Mouse (Mus musculus) liver, embryonic 16.5 days (tissue): Measurements from ENCODE around the gene Nomo1. TPM values are rescaled to one million over a fixed set of nuclear protein-coding genes. Genes with fewer than 3 reads are reported as not detected.

ENCODE experiments used
- ATAC-seq: fragments of 200-750 bp; cut with Nextera tagmentation; 2 replicates; pipeline ENCODE4 v1.8.0; 2017; ENCODE audit warnings: low read depth, mild to moderate bottlenecking, moderate number of reproducible peaks, moderate library complexity
- H3K27ac ChIP-seq: fragments of 300-500 bp; sonication (generic); 2 replicates; pipeline ENCODE4 v1.5.1; 2014; ENCODE audit warnings: mild to moderate bottlenecking, low read length
- H3K27me3 ChIP-seq: fragments of 300-500 bp; sonication (generic); 2 replicates; pipeline ENCODE4 v1.6.1; 2014; ENCODE audit warnings: low read depth, low read length, mixed read lengths; ENCODE audit not compliant: control insufficient read depth, insufficient read depth
- H3K36me3 ChIP-seq: fragments of 300-500 bp; sonication (generic); 2 replicates; pipeline ENCODE4 v1.6.1; 2014; ENCODE audit warnings: mild to moderate bottlenecking; ENCODE audit not compliant: control insufficient read depth, insufficient read depth
- H3K4me1 ChIP-seq: fragments of 300-500 bp; sonication (generic); 2 replicates; pipeline ENCODE4 v1.6.1; 2014; ENCODE audit warnings: low read depth, low read length, mixed read lengths; ENCODE audit not compliant: control insufficient read depth
- H3K4me2 ChIP-seq: fragments of 300-500 bp; sonication (generic); 2 replicates; pipeline ENCODE4 v1.6.1; 2014; ENCODE audit warnings: low read depth, low read length, mixed read lengths
- H3K4me3 ChIP-seq: fragments of 300-500 bp; sonication (generic); 2 replicates; pipeline ENCODE4 v1.5.1; 2014; ENCODE audit warnings: low read depth, mild to moderate bottlenecking, low read length
- H3K9ac ChIP-seq: fragments of 300-500 bp; sonication (generic); 2 replicates; pipeline ENCODE4 v1.6.1; 2014; ENCODE audit warnings: low read depth, low read length
- H3K9me3 ChIP-seq: fragments of 300-500 bp; sonication (generic); replicated peaks from 2 replicates; pipeline ENCODE4 v1.6.1; 2016; ENCODE audit warnings: low read length; ENCODE audit not compliant: control insufficient read depth
- WGBS: fragments of 180-500 bp; shearing (Covaris S2); extraction: QIAGEN DNeasy Blood & Tissue Kit; methylation state at CpG from one replicate; pipeline ENCODE4 v1.1.7; 2014; ENCODE audit not compliant: insufficient replicate concordance; 5-methylcytosine and 5-hydroxymethylcytosine counted together
- polyA plus RNA-seq: library from polyadenylated mRNA; unstranded; fragments of >200 nt; fragmentation: Nextera tagmentation; extraction: Ambion mirVana; gene quantifications from 2 replicates; pipeline ENCODE4 v1.2.1, GENCODE M21; 2015

Gene Nomo1
- polyA plus RNA-seq, 1 experiment from 2014 or later, result 23.4 TPM

- H3K27me3 ChIP-seq, result peaks cover 6% of the 10 kb centered on the region
- 64% methylated on average over 8 of the region's 8 CpGs for WGBS
- H3K9me3 ChIP-seq, result no peaks in the 10 kb centered on the region
- no peak overlapping the region for H3K27ac ChIP-seq
- H3K9ac ChIP-seq, result no peak overlapping the region
- H3K4me1 ChIP-seq, result no peaks in the 10 kb centered on the region; the same call in 1 of the 2 replicates
- no peaks in the 10 kb centered on the region for H3K36me3 ChIP-seq
- H3K4me2 ChIP-seq, result no peak overlapping the region
- no peak overlapping the region for H3K4me3 ChIP-seq
- ATAC-seq, result no peak
Observed at GRCm38 (mm10) chr7:46103075-46103591, 69.6 kb downstream of the Nomo1 start.

- no peaks in the 10 kb centered on the region; the same call in 1 of the 2 replicates for H3K4me1 ChIP-seq
- H3K27ac ChIP-seq, result no peak overlapping the region
- no peak overlapping the region for H3K4me2 ChIP-seq
- 74% methylated on average over 8 of the region's 8 CpGs for WGBS
- ATAC-seq, result no peak
- H3K27me3 ChIP-seq, result peaks cover 4% of the 10 kb centered on the region
- no peak overlapping the region for H3K9ac ChIP-seq
- no peaks in the 10 kb centered on the region for H3K9me3 ChIP-seq
- no peak overlapping the region for H3K4me3 ChIP-seq
- H3K36me3 ChIP-seq, result no peaks in the 10 kb centered on the region
Observed at GRCm38 (mm10) chr7:46103771-46104170, 70.3 kb downstream of the Nomo1 start.

GRCm38 (mm10) chr7:46104256-46104915 is 70.9 kb downstream of the Nomo1 start:
- Histone ChIP-seq H3K27me3 (peaks cover 4% of the 10 kb centered on the region), H3K4me3 (no peak overlapping the region), H3K27ac (no peak overlapping the region), H3K4me2 (no peak overlapping the region), H3K9ac (no peak overlapping the region), H3K4me1 (no peaks in the 10 kb centered on the region; the same call in 1 of the 2 replicates), H3K9me3 (no peaks in the 10 kb centered on the region), H3K36me3 (no peaks in the 10 kb centered on the region)
- WGBS, result 73% methylated on average over 27 of the region's 27 CpGs
- ATAC-seq, result no peak

- 64% methylated on average over 7 of the region's 7 CpGs for WGBS
- H3K27ac ChIP-seq, result no peak overlapping the region
- H3K4me2 ChIP-seq, result no peak overlapping the region
- H3K4me3 ChIP-seq, result no peak overlapping the region
- H3K9me3 ChIP-seq, result no peaks in the 10 kb centered on the region
- ATAC-seq, result no peak
- H3K4me1 ChIP-seq, result no peaks in the 10 kb centered on the region; the same call in 1 of the 2 replicates
- no peaks in the 10 kb centered on the region for H3K36me3 ChIP-seq
- no peak overlapping the region for H3K9ac ChIP-seq
- H3K27me3 ChIP-seq, result no peaks in the 10 kb centered on the region
Observed at GRCm38 (mm10) chr7:46105484-46105883, 72.0 kb downstream of the Nomo1 start.

GRCm38 (mm10) chr7:46110079-46110478 is 76.6 kb downstream of the Nomo1 start:
- Histone ChIP-seq H3K9ac (no peak overlapping the region), H3K27ac (no peak overlapping the region), H3K4me3 (no peak overlapping the region), H3K4me2 (no peak overlapping the region), H3K36me3 (no peaks in the 10 kb centered on the region), H3K9me3 (no peaks in the 10 kb centered on the region), H3K27me3 (no peaks in the 10 kb centered on the region), H3K4me1 (no peaks in the 10 kb centered on the region)
- WGBS, result 57% methylated on average over 3 of the region's 3 CpGs
- no peak for ATAC-seq

- no peaks in the 10 kb centered on the region for H3K36me3 ChIP-seq
- H3K4me3 ChIP-seq, result no peak overlapping the region
- H3K27ac ChIP-seq, result no peak overlapping the region
- no peaks in the 10 kb centered on the region for H3K4me1 ChIP-seq
- no peaks in the 10 kb centered on the region for H3K27me3 ChIP-seq
- WGBS, result 61% methylated on average over 15 of the region's 15 CpGs
- no peaks in the 10 kb centered on the region for H3K9me3 ChIP-seq
- H3K4me2 ChIP-seq, result no peak overlapping the region
- no peak for ATAC-seq
- no peak overlapping the region for H3K9ac ChIP-seq
Observed at GRCm38 (mm10) chr7:46111212-46111817, 77.8 kb downstream of the Nomo1 start.

- WGBS, result 56% methylated on average over 6 of the region's 6 CpGs
- no peak overlapping the region for H3K4me2 ChIP-seq
Observed at GRCm38 (mm10) chr7:46111938-46112337, 78.4 kb downstream of the Nomo1 start.

GRCm38 (mm10) chr7:46113435-46113834 is 79.9 kb downstream of the Nomo1 start:
- no peaks in the 10 kb centered on the region for H3K27me3 ChIP-seq
- H3K4me1 ChIP-seq, result no peaks in the 10 kb centered on the region
- H3K9me3 ChIP-seq, result no peaks in the 10 kb centered on the region
- no peak overlapping the region for H3K9ac ChIP-seq
- WGBS, result 72% methylated on average over 3 of the region's 3 CpGs
- no peak overlapping the region for H3K4me3 ChIP-seq
- no peaks in the 10 kb centered on the region for H3K36me3 ChIP-seq
- H3K4me2 ChIP-seq, result no peak overlapping the region
- H3K27ac ChIP-seq, result no peak overlapping the region
- no peak for ATAC-seq

More at GRCm38 (mm10) chr7:46111938-46112337, 78.4 kb downstream of the Nomo1 start:
- no peaks in the 10 kb centered on the region for H3K27me3 ChIP-seq
- H3K27ac ChIP-seq, result no peak overlapping the region
- no peaks in the 10 kb centered on the region for H3K4me1 ChIP-seq
- no peak overlapping the region for H3K4me3 ChIP-seq
- H3K9me3 ChIP-seq, result no peaks in the 10 kb centered on the region
- H3K9ac ChIP-seq, result no peak overlapping the region
- H3K36me3 ChIP-seq, result no peaks in the 10 kb centered on the region
- ATAC-seq, result no peak

- WGBS, result 41% methylated on average over 10 of the region's 10 CpGs
- H3K27ac ChIP-seq, result no peak overlapping the region
- H3K4me3 ChIP-seq, result no peak overlapping the region
- no peak overlapping the region for H3K9ac ChIP-seq
- H3K4me2 ChIP-seq, result no peak overlapping the region
- ATAC-seq, result no peak
- H3K36me3 ChIP-seq, result no peaks in the 10 kb centered on the region
- no peaks in the 10 kb centered on the region for H3K9me3 ChIP-seq
- no peaks in the 10 kb centered on the region for H3K4me1 ChIP-seq
- H3K27me3 ChIP-seq, result no peaks in the 10 kb centered on the region
Observed at GRCm38 (mm10) chr7:46116118-46116581, 82.7 kb downstream of the Nomo1 start.
